Mouse (Mus musculus) ES-Bruce4 (cell line): ENCODE measurements around the gene Ptprd. TPM values are rescaled to one million over a fixed set of nuclear protein-coding genes. Genes with fewer than 3 reads are reported as not detected.
"Not testable (repeated sequence)": the region's sequence is repeated elsewhere in the genome, so short reads cannot be mapped to it uniquely, and the experiment has no call there.

Experiments
- H3K27ac ChIP-seq: 2 replicates; pipeline ENCODE4 v1.5.1; 2012; ENCODE audit warnings: low read length, inconsistent platforms; ENCODE audit not compliant: insufficient read depth
- H3K27me3 ChIP-seq: 2 replicates; pipeline ENCODE4 v1.6.1; 2012; ENCODE audit warnings: mild to moderate bottlenecking, low read length, inconsistent platforms; ENCODE audit not compliant: control insufficient read depth, poor library complexity, insufficient read depth, severe bottlenecking
- H3K36me3 ChIP-seq: 2 replicates; pipeline ENCODE4 v1.6.1; 2012; ENCODE audit warnings: inconsistent platforms, mild to moderate bottlenecking, low read length, moderate library complexity; ENCODE audit not compliant: control insufficient read depth, poor library complexity, insufficient read depth, severe bottlenecking
- H3K4me1 ChIP-seq: one replicate; pipeline ENCODE4 v1.8.1; 2011; ENCODE audit warnings: low read length; ENCODE audit not compliant: control insufficient read depth, insufficient read depth
- H3K4me3 ChIP-seq: 2 replicates; pipeline ENCODE4 v1.5.1; 2011; ENCODE audit warnings: low read depth, mild to moderate bottlenecking, low read length
- H3K9ac ChIP-seq: 2 replicates; pipeline ENCODE4 v1.6.1; 2012; ENCODE audit warnings: low read depth, mild to moderate bottlenecking, inconsistent platforms; ENCODE audit not compliant: poor library complexity, severe bottlenecking
- H3K9me3 ChIP-seq: replicated peaks from 2 replicates; pipeline ENCODE4 v1.6.1; 2012; ENCODE audit warnings: mild to moderate bottlenecking, low read length, inconsistent platforms; ENCODE audit not compliant: control insufficient read depth, poor library complexity, insufficient read depth, severe bottlenecking
- CTCF ChIP-seq: IDR thresholded peaks from one replicate; pipeline ENCODE4 v1.8.1; 2011; ENCODE audit warnings: low read depth, low read length
- EP300 ChIP-seq: IDR thresholded peaks from 2 replicates; pipeline ENCODE4 v1.6.1; 2011; ENCODE audit warnings: low read depth, low read length; ENCODE audit not compliant: insufficient read depth
- POLR2A ChIP-seq: IDR thresholded peaks from one replicate; pipeline ENCODE4 v1.8.1; 2011; ENCODE audit warnings: low read length; ENCODE audit not compliant: insufficient read depth
- polyA plus RNA-seq: library from polyadenylated mRNA; stranded (reverse); fragments of >200 nt; gene quantifications from 2 replicates; pipeline ENCODE4 v1.2.4, GENCODE M21; 2011; ENCODE audit warnings: low read depth; ENCODE audit not compliant: missing spikeins, insufficient read depth, insufficient read length

Gene Ptprd
- polyA plus RNA-seq, 1 experiment, result 2.8 TPM

DNA sequence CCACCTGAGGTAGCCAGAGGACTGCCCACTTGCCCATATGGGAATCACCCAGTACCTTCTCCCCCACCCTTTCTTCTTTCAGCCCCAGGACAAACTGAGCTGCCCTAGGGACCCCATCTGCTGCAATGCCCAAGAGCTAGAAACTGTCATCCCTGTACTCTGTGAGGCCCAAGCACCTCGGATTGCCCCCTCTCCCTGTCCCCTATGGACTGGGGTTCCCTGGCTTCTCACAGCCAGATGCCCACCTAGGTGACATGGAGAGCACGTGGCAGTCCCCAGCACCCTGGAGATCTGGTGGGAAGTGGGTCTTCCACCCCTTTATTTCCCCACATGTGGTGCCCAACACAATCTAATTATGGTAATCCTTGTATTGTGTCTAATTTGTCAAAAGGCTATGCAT lies 331.5 kb downstream of the Ptprd start:
- no peak for TF ChIP-seq POLR2A
- no peak for TF ChIP-seq CTCF
- no peak for TF ChIP-seq EP300

DNA sequence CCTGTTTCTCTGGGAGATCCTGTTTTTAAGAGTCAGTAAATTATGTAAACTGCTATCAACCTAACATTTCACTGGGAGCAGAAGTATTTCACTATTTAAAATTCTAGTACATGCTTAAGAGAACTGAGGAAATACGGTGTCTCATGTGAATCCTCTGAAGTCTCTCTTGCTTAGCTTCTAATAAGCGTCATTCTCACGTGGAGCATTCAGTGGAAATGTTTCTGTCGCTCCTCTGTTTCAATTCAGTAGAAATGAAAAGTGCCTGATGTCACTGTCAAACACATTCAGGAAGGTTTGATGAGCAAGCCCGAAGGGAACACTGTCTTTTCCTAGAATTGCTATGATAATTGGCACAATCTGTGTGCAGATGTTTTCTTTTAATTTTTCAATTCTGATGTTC lies 350.5 kb downstream of the Ptprd start:
- H3K4me1 ChIP-seq, result no peaks in the 10 kb centered on the region
- no peak overlapping the region for H3K9ac ChIP-seq
- H3K9me3 ChIP-seq, result no peaks in the 10 kb centered on the region
- H3K27ac ChIP-seq, result no peak overlapping the region
- H3K4me3 ChIP-seq, result no peak overlapping the region
- H3K27me3 ChIP-seq, result no peaks in the 10 kb centered on the region
- TF ChIP-seq CTCF (no peak), EP300 (no peak), POLR2A (no peak)
- no peaks in the 10 kb centered on the region for H3K36me3 ChIP-seq

More for the DNA sequence above, 331.5 kb downstream of the Ptprd start:
- no peaks in the 10 kb centered on the region for H3K9me3 ChIP-seq
- H3K27ac ChIP-seq, result no peak overlapping the region
- no peaks in the 10 kb centered on the region for H3K4me1 ChIP-seq
- no peak overlapping the region for H3K9ac ChIP-seq
- no peak overlapping the region for H3K4me3 ChIP-seq
- no peaks in the 10 kb centered on the region for H3K36me3 ChIP-seq
- H3K27me3 ChIP-seq, result no peaks in the 10 kb centered on the region

DNA sequence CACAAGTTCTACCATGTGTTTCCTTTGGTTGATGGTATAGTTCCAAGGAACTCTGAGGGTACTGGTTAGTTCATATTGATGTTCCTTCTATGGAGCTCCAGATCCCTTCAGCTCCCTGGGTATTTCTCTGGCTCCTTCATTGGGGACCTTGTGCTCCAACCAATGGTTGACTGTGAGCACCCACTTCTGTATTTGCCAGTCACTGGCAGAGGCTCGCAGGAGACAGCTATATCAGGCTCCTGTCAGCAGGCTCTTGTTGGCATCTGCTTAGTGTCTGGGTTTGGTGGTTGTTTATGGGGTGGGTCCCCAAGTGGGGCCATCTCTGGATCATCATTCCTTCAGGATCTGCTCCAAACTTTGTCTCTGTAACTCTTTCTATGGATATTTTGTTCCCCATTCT lies 414.4 kb downstream of the Ptprd start:
- H3K36me3 ChIP-seq, H3K27me3 ChIP-seq, H3K27ac ChIP-seq, H3K4me1 ChIP-seq, H3K9me3 ChIP-seq, H3K4me3 ChIP-seq, H3K9ac ChIP-seq: not testable (repeated sequence)

DNA sequence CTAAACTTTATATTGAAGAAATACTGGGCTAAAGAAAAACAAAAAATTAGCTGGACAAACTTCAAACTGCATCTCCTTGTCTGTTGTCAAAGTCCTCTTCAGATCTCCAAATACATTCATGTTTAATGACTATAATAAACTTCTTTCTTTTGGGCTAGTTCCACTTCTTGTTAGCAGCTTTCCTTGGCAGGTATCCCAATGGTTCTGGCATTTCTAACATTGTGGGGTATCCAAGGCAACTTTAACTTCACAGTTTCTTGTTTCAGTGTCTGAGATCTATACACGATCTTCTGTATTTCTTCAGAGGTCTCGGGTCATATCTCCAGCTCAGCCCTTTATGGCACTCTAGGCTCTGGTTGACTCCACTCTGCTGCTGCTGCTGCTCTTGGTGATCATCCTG lies 434.5 kb downstream of the Ptprd start:
- H3K36me3 ChIP-seq, result no peaks in the 10 kb centered on the region
- TF ChIP-seq CTCF (no peak), EP300 (no peak), POLR2A (no peak)

DNA sequence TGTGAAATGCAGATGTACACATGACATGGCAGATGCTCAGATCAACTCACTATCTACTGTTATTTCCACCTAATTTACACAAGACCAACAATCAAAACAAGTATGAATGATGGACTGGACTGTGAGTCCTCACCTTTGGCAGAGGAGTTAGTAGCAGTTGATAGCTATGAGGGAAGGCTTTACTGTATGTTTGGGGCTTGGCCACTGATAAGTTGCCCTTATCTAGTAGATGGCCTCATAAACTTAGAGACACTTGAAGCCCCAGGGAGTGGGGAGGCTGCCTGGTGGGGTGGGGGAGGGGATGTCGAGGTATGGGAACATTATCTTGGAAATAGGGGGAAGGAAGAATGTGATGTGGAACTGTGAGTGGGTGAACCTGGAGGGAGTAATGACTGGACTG lies 448.0 kb downstream of the Ptprd start:
- Histone ChIP-seq H3K27ac (no peak overlapping the region), H3K4me1 (no peaks in the 10 kb centered on the region), H3K9ac (no peak overlapping the region), H3K27me3 (no peaks in the 10 kb centered on the region), H3K4me3 (no peak overlapping the region), H3K36me3 (no peaks in the 10 kb centered on the region), H3K9me3 (no peaks in the 10 kb centered on the region)
- no peak for TF ChIP-seq POLR2A
- TF ChIP-seq CTCF, result no peak
- TF ChIP-seq EP300, result no peak

More for the DNA sequence above, 434.5 kb downstream of the Ptprd start:
- H3K4me3 ChIP-seq, result no peak overlapping the region
- H3K27ac ChIP-seq, result no peak overlapping the region
- H3K9me3 ChIP-seq, result no peaks in the 10 kb centered on the region
- no peaks in the 10 kb centered on the region for H3K27me3 ChIP-seq
- H3K4me1 ChIP-seq, result no peaks in the 10 kb centered on the region
- no peak overlapping the region for H3K9ac ChIP-seq

DNA sequence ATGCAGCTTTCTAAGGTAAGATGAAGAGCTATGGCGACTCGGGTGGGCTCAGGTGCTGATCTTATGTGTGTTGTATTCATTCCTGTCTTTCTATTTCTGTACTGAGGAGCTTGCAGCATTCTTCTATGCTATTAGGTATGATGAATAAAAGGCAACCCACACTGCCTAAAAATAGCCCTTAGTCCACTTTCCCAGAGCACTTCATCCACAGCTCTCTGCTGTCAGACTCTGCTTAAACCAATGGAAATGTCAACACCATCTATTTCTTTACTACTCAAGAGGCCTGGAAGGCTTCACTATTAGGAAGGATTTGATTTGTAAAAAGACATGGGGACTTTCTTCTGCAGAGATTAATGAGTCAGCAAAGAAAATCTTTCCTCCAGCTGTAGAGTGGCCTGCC lies 468.4 kb downstream of the Ptprd start:
- no peaks in the 10 kb centered on the region for H3K9me3 ChIP-seq
- no peak overlapping the region for H3K4me3 ChIP-seq
- no peak for TF ChIP-seq EP300
- H3K36me3 ChIP-seq, result no peaks in the 10 kb centered on the region
- H3K4me1 ChIP-seq, result no peaks in the 10 kb centered on the region
- no peak overlapping the region for H3K9ac ChIP-seq
- H3K27ac ChIP-seq, result no peak overlapping the region
- H3K27me3 ChIP-seq, result no peaks in the 10 kb centered on the region
